Mouse (Mus musculus): Measurements from ENCODE around the gene Cyp4a14. TPM values are rescaled to one million over a fixed set of nuclear protein-coding genes. Genes with fewer than 3 reads are reported as not detected.

Cyp4a14 gene
- not detected for polyA plus RNA-seq (2014; fragmentation: Illumina TruSeq; extraction: RNeasy Lipid Tissue Mini Kit (QIAGEN cat#74804); ENCODE audit: low read depth, low replicate concordance)

DNA sequence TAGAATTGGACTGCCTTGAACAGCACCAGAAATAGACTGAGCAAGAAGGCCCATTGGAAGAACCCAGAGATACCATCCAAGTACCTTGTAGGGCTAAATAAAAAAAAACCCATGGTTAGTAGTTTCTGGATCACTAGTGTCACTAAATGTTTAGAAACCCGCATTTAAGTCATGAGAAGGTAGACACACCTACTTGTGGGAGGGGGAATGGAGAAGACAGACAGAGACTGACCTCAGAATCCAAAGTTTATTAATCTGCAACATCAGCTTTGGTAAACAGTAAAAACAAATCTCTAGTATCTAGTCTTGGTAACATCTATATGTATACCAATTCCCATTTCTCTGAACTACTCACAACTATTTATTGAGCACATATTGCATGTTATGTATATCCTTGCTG is at the start of gene Cyp4a14:
Gene Cyp4a14 (minus strand): TSS at position 142 of the 400 bp plus-strand sequence.

DNA sequence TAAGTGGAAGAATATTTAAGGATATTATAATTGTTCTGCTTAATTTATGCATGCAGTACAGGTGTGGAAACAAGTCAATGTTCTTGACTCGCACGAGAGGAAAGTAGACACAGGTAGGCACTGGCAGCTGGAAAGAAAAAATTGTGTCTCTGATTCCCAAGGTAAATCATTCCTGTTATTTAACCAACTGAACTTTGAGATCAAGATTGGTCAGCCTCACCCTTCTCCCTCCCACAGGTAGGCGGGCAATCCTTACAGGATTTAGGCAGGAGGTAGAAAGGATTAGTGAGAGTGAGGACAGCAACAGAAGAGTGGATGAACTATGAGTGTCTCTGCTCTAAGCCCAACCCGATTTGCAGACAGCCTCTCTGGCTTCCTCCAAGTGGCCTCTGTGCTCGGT is 22.1 kb upstream of the Cyp4a14 start, which contains the start of gene Cyp4a10:
Gene Cyp4a10 (plus strand): TSS at position 265 of the 400 bp plus-strand sequence.

DNA sequence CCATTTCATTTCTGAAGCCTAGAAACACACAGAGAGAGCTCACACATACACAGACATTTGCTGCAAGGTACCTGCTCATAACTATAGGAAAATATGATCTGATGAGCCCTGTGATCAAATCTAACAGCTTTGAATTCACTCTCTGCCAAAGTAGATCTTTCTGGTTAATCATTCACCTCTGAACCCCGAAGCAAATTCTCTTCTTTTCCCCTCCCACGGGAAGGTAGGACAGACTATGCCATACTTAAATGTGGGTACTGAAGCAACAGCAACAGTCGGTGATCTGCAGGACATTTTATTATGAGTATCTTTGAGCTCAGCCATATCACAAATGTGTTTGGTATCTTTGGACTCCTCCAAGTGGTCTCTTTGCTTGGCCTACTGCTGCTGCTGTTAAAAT is 43.6 kb downstream of the Cyp4a14 start, which contains the start of gene Cyp4a30b:
Gene Cyp4a30b (plus strand): TSS at position 301 of the 400 bp plus-strand sequence.

Other genes with a start within 250 kb of the Cyp4a14 start
- 5.2 TPM for gene Cyp4a12a, start 197.1 kb downstream of the Cyp4a14 start, polyA plus RNA-seq (2014; fragmentation: Illumina TruSeq; extraction: RNeasy Lipid Tissue Mini Kit (QIAGEN cat#74804); ENCODE audit: low read depth, low replicate concordance)
- gene Cyp4a12b, start 84.5 kb downstream of the Cyp4a14 start, polyA plus RNA-seq (2014; fragmentation: Illumina TruSeq; extraction: RNeasy Lipid Tissue Mini Kit (QIAGEN cat#74804); ENCODE audit: low read depth, low replicate concordance), result 0.16 TPM
- gene Cyp4a30b, start 43.5 kb downstream of the Cyp4a14 start, polyA plus RNA-seq (2014; fragmentation: Illumina TruSeq; extraction: RNeasy Lipid Tissue Mini Kit (QIAGEN cat#74804); ENCODE audit: low read depth, low replicate concordance), result 1.5 TPM
- gene Cyp4a10, start 22.1 kb upstream of the Cyp4a14 start, polyA plus RNA-seq (2014; fragmentation: Illumina TruSeq; extraction: RNeasy Lipid Tissue Mini Kit (QIAGEN cat#74804); ENCODE audit: low read depth, low replicate concordance), result not detected
- gene Cyp4a31, start 67.5 kb upstream of the Cyp4a14 start, polyA plus RNA-seq (2014; fragmentation: Illumina TruSeq; extraction: RNeasy Lipid Tissue Mini Kit (QIAGEN cat#74804); ENCODE audit: low read depth, low replicate concordance), result not detected
- gene Cyp4a32, start 104.8 kb upstream of the Cyp4a14 start, polyA plus RNA-seq (2014; fragmentation: Illumina TruSeq; extraction: RNeasy Lipid Tissue Mini Kit (QIAGEN cat#74804); ENCODE audit: low read depth, low replicate concordance), result not detected
- 36.2 TPM for gene Cyp4b1, start 151.6 kb upstream of the Cyp4a14 start, polyA plus RNA-seq (2014; fragmentation: Illumina TruSeq; extraction: RNeasy Lipid Tissue Mini Kit (QIAGEN cat#74804); ENCODE audit: low read depth, low replicate concordance)
- gene Efcab14, start 241.6 kb upstream of the Cyp4a14 start, polyA plus RNA-seq (2014; fragmentation: Illumina TruSeq; extraction: RNeasy Lipid Tissue Mini Kit (QIAGEN cat#74804); ENCODE audit: low read depth, low replicate concordance), result 27.6 TPM